Mouse (Mus musculus) lung, postnatal 0 days (tissue): ENCODE data around the gene Med4.

Experiments used
- CTCF ChIP-seq: IDR thresholded peaks from 2 replicates; pipeline ENCODE4 v1.5.1; 2016; ENCODE audit warnings: antibody characterized with exemption, mild to moderate bottlenecking
- EP300 ChIP-seq: IDR thresholded peaks from 2 replicates; pipeline ENCODE4 v1.6.1; 2016; ENCODE audit warnings: antibody characterized with exemption, mild to moderate bottlenecking, control low read depth

DNA sequence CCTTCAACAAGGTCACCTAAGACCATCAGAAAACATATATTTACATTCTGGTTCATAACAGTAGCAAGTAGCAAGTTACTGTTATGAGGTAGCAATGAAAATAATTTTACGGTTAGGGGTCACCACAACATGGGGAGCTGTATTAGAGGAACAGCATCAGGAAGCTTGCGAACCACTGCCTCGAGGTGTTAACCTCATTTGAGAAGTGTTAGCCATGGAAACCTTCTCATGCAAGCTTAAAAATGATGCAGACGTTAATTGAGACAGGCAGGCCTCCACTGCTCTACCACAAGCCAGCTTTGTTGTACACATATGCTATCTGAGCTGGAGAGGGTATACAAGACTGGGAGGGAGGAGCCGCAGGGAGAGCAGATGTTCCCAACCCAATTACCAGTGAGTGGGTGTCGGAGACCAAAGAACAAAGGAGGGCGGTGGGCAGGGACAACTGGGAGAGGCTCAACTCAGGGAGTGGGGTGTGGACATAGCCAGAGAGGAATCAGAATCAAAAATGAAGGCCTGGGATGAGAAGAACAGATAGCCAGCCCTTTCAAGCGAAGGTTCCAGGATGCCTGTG, 33.4 kb upstream of the Med4 start:
- TF ChIP-seq CTCF (no peak), EP300 (no peak)
